Mouse (Mus musculus): Measurements from ENCODE around the gene Trappc1.
A peak's percentile ranks its signal among the peaks of the same experiment; 100 is the strongest.
"Not testable (repeated sequence)": the region's sequence is repeated elsewhere in the genome, so short reads cannot be mapped to it uniquely, and the experiment has no call there.

Gene Trappc1

GRCm38 (mm10) chr11:69323667-69324111 is at the start of gene Trappc1, which contains the start of gene Cntrob:
Trappc1 (plus strand) TSS chr11:69323980.
Cntrob (minus strand) TSS chr11:69323775.
- peak; percentile 89 for DNase-seq (ENCODE audit: extremely low spot score, low read depth, low spot score)

GRCm38 (mm10) chr11:69275650-69276049 is 48.1 kb upstream of the Trappc1 start:
- DNase-seq (ENCODE audit: extremely low spot score, low read depth, low spot score), result no peak

- no peak for DNase-seq (ENCODE audit: extremely low spot score, low read depth, low spot score)
These were observed 47.7 kb upstream of the Trappc1 start for GRCm38 (mm10) chr11:69276081-69276480.

- DNase-seq (ENCODE audit: extremely low spot score, low read depth, low spot score), result no peak
These were observed 46.5 kb upstream of the Trappc1 start for GRCm38 (mm10) chr11:69277267-69277666.

- DNase-seq (ENCODE audit: extremely low spot score, low read depth, low spot score), result no peak
These were observed 32.7 kb upstream of the Trappc1 start for GRCm38 (mm10) chr11:69291111-69291510.

- DNase-seq (ENCODE audit: extremely low spot score, low read depth, low spot score), result no peak
These were observed 28.5 kb upstream of the Trappc1 start for GRCm38 (mm10) chr11:69295286-69295685.

- no peak for DNase-seq (ENCODE audit: extremely low spot score, low read depth, low spot score)
These were observed 26.0 kb upstream of the Trappc1 start for GRCm38 (mm10) chr11:69297799-69298198.

- no peak for DNase-seq (ENCODE audit: extremely low spot score, low read depth, low spot score)
These were observed 25.5 kb upstream of the Trappc1 start for GRCm38 (mm10) chr11:69298231-69298630.

- no peak for DNase-seq (ENCODE audit: extremely low spot score, low read depth, low spot score)
These were observed 21.0 kb upstream of the Trappc1 start for GRCm38 (mm10) chr11:69302817-69303216.

- no peak for DNase-seq (ENCODE audit: extremely low spot score, low read depth, low spot score)
These were observed 18.5 kb upstream of the Trappc1 start for GRCm38 (mm10) chr11:69305291-69305690.

GRCm38 (mm10) chr11:69306039-69306438 is 17.7 kb upstream of the Trappc1 start:
- DNase-seq (ENCODE audit: extremely low spot score, low read depth, low spot score), result no peak

GRCm38 (mm10) chr11:69311266-69311665 is 12.5 kb upstream of the Trappc1 start:
- DNase-seq (ENCODE audit: extremely low spot score, low read depth, low spot score), result no peak

- DNase-seq (ENCODE audit: extremely low spot score, low read depth, low spot score), result no peak
These were observed 7.4 kb upstream of the Trappc1 start for GRCm38 (mm10) chr11:69316361-69316760.

GRCm38 (mm10) chr11:69318000-69318399 is 5.8 kb upstream of the Trappc1 start:
- not testable (repeated sequence) for DNase-seq (ENCODE audit: extremely low spot score, low read depth, low spot score)

- DNase-seq (ENCODE audit: extremely low spot score, low read depth, low spot score), result no peak
These were observed 2.2 kb upstream of the Trappc1 start for GRCm38 (mm10) chr11:69321580-69321979.

- DNase-seq (ENCODE audit: extremely low spot score, low read depth, low spot score), result no peak
These were observed 1.8 kb upstream of the Trappc1 start for GRCm38 (mm10) chr11:69322010-69322409.

- DNase-seq (ENCODE audit: extremely low spot score, low read depth, low spot score), result no peak
These were observed 898 bp upstream of the Trappc1 start for GRCm38 (mm10) chr11:69322693-69323471.

GRCm38 (mm10) chr11:69324749-69325148 is 969 bp downstream of the Trappc1 start:
- DNase-seq (ENCODE audit: extremely low spot score, low read depth, low spot score), result no peak

- DNase-seq (ENCODE audit: extremely low spot score, low read depth, low spot score), result no peak
These were observed 2.0 kb downstream of the Trappc1 start, which contains the start of gene Kcnab3 for GRCm38 (mm10) chr11:69325628-69326407. Kcnab3 (plus strand) TSS chr11:69326258.

GRCm38 (mm10) chr11:69326408-69327156 is 2.8 kb downstream of the Trappc1 start:
- DNase-seq (ENCODE audit: extremely low spot score, low read depth, low spot score), result no peak

- DNase-seq (ENCODE audit: extremely low spot score, low read depth, low spot score), result no peak
These were observed 3.3 kb downstream of the Trappc1 start for GRCm38 (mm10) chr11:69327157-69327442.

Data from hindlimb bud, embryonic 11.5 days (tissue).